Mouse (Mus musculus): ENCODE results near the gene Rbfox1.

DNA sequence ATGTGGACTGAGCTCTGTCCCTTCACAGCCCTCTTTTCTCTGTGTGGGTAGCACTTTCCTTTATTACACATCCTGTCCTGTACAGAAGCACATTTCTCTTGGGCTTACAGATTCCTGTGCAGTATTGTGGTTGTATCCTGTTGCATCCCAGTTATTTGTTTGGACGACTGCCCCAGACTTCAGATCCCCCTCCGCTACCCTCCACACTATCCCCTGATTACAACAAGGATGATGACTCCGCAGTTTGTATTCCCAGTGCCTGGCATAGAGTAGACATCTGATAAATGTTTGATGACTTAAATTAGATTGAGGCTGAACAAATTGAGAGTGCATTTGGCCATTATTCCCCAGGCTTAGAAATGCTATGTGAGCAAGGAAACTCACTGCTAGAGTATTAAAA, 851.8 kb downstream of the Rbfox1 start:
- TF ChIP-seq EP300 (optimal IDR thresholded peaks at IDR 0.05) (no peak), CTCF (IDR thresholded peaks at IDR 0.05; ENCODE audit: low read depth) (no peak)
